Mouse (Mus musculus): ENCODE measurements at regions not wholly inside any gene's neighbourhood (a gene's known extent, or its start where the extent isn't known, plus 50 kb on each side); places are given as distances from the start of the nearest gene placed in this dataset.

DNA sequence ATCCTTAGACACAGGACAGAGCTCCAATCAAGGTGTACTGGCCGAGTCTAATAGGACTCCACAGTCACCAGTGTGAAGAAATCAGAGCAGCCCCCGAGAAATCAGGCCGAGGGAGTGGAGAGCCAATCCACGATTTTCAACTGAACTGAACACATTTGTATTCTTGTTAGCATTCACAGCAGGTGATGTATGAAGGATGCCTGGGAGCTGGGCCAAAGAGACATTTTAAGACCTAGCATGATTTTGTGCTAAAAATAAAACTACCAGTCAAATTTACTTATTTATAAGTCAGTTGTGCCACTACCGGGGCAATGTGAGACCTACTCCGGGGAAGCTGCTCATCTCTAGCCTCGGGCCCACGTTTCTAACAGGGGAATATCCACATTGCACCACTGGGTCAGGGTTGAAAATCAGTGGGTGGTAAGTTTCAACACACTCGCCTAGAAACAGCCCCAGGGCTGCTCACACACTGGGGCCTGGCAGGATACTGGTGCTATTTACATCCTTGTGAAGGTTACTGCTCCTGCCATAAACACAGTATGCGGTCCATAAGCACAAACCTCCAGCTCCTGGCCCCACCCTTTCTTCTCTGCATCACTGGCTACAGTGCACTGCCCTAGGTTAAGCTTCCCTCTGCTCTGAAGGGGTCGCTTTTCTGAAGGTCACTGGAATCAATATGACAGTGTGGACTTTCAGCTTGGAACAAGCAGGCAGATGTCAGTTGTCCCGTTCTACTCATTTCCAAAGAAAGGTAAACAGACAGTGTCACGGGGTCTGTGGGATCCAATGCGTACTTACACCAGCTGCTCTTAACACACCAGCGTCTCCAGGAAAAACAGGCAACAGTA is 82.0 kb upstream of the Zcchc2 start:
- no peaks in the 10 kb centered on the region for H3K36me3 ChIP-seq (ENCODE audit: control insufficient read depth, insufficient read depth)
- no peak overlapping the region for H3K9ac ChIP-seq (ENCODE audit: low read depth, low read length)
- WGBS: 44% methylated on average over 15 of the region's 15 CpGs
- H3K27me3 ChIP-seq (replicated peaks; ENCODE audit: control insufficient read depth, insufficient read depth, low read length): no peaks in the 10 kb centered on the region
- H3K4me2 ChIP-seq (replicated peaks; ENCODE audit: low read depth): no peak overlapping the region
- no peak overlapping the region for H3K4me3 ChIP-seq (ENCODE audit: low read depth, low read length)
- no peak for TF ChIP-seq CTCF (IDR thresholded peaks at IDR 0.05; ENCODE audit: low read depth)
- H3K4me1 ChIP-seq (replicated peaks; ENCODE audit: control insufficient read depth, insufficient read depth, low read length): no peaks in the 10 kb centered on the region
- H3K9me3 ChIP-seq (ENCODE audit: control insufficient read depth): 0 out of 2 replicates have a peak, but pooled peaks cover 4% of the 10 kb centered on the region
- H3K27ac ChIP-seq (ENCODE audit: low read depth, low read length): no peak overlapping the region
- peak; percentile 65 for ATAC-seq

DNA sequence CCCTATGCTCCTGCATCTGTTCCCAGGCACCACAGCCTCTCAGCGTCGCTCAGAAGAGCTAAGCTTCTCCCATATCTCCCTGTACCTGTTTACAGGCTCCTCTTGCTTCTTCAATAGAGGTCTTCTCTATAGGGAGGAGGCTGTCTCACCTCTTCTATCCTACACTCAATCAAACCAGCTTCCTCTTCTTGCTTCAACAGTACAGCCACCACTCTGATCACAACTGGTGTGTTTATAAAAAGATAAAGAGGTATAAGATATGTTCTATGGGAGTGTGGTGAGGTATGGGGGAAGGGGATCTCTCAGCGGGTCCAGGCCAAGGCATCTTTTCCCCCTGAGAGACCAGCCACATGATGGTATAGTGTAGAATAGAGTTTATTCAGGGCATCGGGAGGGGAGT is 81.1 kb upstream of the Zcchc2 start:
- no peak overlapping the region for H3K4me3 ChIP-seq (ENCODE audit: low read depth, low read length)
- 0 out of 2 replicates have a peak, but pooled peaks cover 4% of the 10 kb centered on the region for H3K9me3 ChIP-seq (ENCODE audit: control insufficient read depth)
- H3K4me1 ChIP-seq (replicated peaks; ENCODE audit: control insufficient read depth, insufficient read depth, low read length): no peaks in the 10 kb centered on the region
- no peak for TF ChIP-seq CTCF (IDR thresholded peaks at IDR 0.05; ENCODE audit: low read depth)
- ATAC-seq: no peak
- no peak overlapping the region for H3K27ac ChIP-seq (ENCODE audit: low read depth, low read length)
- H3K27me3 ChIP-seq (replicated peaks; ENCODE audit: control insufficient read depth, insufficient read depth, low read length): no peaks in the 10 kb centered on the region
- H3K9ac ChIP-seq (ENCODE audit: low read depth, low read length): no peak overlapping the region
- 73% methylated on average over 4 of the region's 4 CpGs for WGBS
- no peaks in the 10 kb centered on the region for H3K36me3 ChIP-seq (ENCODE audit: control insufficient read depth, insufficient read depth)
- no peak overlapping the region for H3K4me2 ChIP-seq (replicated peaks; ENCODE audit: low read depth)

GRCm38 (mm10) chr1:105911714-105912113 is 78.5 kb upstream of the Zcchc2 start:
- ATAC-seq: no peak
- WGBS: 48% methylated on average over 3 of the region's 3 CpGs

DNA sequence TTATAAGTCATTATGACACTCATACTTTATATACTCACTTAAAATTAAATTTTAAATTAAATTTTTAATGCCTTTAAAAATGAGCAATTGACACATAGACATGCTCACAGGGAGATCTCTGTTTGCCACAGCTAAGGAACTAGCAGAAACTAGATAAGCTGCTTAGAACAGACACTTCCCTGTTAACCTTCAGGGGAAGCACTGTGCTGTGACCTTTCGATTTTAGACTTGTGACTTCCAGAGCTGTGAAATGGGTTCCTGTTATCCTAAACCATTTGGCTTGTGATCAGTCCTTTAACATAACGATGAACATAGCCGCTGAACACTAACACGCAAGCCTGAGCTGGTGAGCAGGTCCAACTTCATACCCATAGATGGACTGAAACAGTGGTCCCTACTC is 68.4 kb upstream of the Zcchc2 start:
- H3K4me3 ChIP-seq (ENCODE audit: low read depth, low read length): no peak overlapping the region

More at GRCm38 (mm10) chr1:105911714-105912113, 78.5 kb upstream of the Zcchc2 start:
- no peak overlapping the region for H3K4me2 ChIP-seq (replicated peaks; ENCODE audit: low read depth)
- TF ChIP-seq CTCF (IDR thresholded peaks at IDR 0.05; ENCODE audit: low read depth): no peak
- no peaks in the 10 kb centered on the region for H3K36me3 ChIP-seq (ENCODE audit: control insufficient read depth, insufficient read depth)
- no peaks in the 10 kb centered on the region for H3K27me3 ChIP-seq (replicated peaks; ENCODE audit: control insufficient read depth, insufficient read depth, low read length)
- no peak overlapping the region for H3K27ac ChIP-seq (ENCODE audit: low read depth, low read length)
- no peak overlapping the region for H3K9ac ChIP-seq (ENCODE audit: low read depth, low read length)
- H3K4me3 ChIP-seq (ENCODE audit: low read depth, low read length): no peak overlapping the region
- no peaks in the 10 kb centered on the region for H3K9me3 ChIP-seq (ENCODE audit: control insufficient read depth)
- no peaks in the 10 kb centered on the region for H3K4me1 ChIP-seq (replicated peaks; ENCODE audit: control insufficient read depth, insufficient read depth, low read length)

DNA sequence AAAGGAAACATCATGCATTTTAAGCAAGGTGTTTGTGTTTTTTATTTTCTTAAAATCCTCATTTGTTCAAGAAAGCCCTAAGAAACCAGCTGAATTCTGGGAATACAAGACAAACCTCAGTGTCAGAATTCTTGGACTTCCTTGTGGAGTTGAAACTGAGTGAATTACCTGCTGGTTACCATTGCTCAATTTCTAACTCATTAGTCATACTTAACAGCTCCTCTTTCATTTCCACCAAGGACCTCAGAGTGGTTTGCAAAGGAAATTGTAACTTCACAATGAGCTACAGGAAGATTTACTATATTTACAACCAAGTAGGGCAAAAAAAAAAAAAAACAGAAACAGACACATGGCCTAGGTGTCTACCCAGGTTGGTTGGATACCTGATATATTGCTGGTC is 67.6 kb upstream of the Zcchc2 start:
- no peak overlapping the region for H3K4me2 ChIP-seq (replicated peaks; ENCODE audit: low read depth)
- TF ChIP-seq CTCF (IDR thresholded peaks at IDR 0.05; ENCODE audit: low read depth): no peak
- no peak overlapping the region for H3K27ac ChIP-seq (ENCODE audit: low read depth, low read length)
- no peak overlapping the region for H3K4me3 ChIP-seq (ENCODE audit: low read depth, low read length)
- H3K4me1 ChIP-seq (replicated peaks; ENCODE audit: control insufficient read depth, insufficient read depth, low read length): no peaks in the 10 kb centered on the region
- no peak for ATAC-seq
- no peaks in the 10 kb centered on the region for H3K27me3 ChIP-seq (replicated peaks; ENCODE audit: control insufficient read depth, insufficient read depth, low read length)
- no peaks in the 10 kb centered on the region for H3K9me3 ChIP-seq (ENCODE audit: control insufficient read depth)
- no peak overlapping the region for H3K9ac ChIP-seq (ENCODE audit: low read depth, low read length)
- no peaks in the 10 kb centered on the region for H3K36me3 ChIP-seq (ENCODE audit: control insufficient read depth, insufficient read depth)

More for the DNA sequence above, 68.4 kb upstream of the Zcchc2 start:
- WGBS: 83% methylated on average over 4 of the region's 4 CpGs
- no peak for TF ChIP-seq CTCF (IDR thresholded peaks at IDR 0.05; ENCODE audit: low read depth)
- Histone ChIP-seq H3K27me3 (replicated peaks; ENCODE audit: control insufficient read depth, insufficient read depth, low read length) (no peaks in the 10 kb centered on the region), H3K9ac (ENCODE audit: low read depth, low read length) (no peak overlapping the region), H3K27ac (ENCODE audit: low read depth, low read length) (no peak overlapping the region), H3K4me2 (replicated peaks; ENCODE audit: low read depth) (no peak overlapping the region), H3K36me3 (ENCODE audit: control insufficient read depth, insufficient read depth) (no peaks in the 10 kb centered on the region), H3K9me3 (ENCODE audit: control insufficient read depth) (no peaks in the 10 kb centered on the region), H3K4me1 (replicated peaks; ENCODE audit: control insufficient read depth, insufficient read depth, low read length) (no peaks in the 10 kb centered on the region)
- no peak for ATAC-seq

DNA sequence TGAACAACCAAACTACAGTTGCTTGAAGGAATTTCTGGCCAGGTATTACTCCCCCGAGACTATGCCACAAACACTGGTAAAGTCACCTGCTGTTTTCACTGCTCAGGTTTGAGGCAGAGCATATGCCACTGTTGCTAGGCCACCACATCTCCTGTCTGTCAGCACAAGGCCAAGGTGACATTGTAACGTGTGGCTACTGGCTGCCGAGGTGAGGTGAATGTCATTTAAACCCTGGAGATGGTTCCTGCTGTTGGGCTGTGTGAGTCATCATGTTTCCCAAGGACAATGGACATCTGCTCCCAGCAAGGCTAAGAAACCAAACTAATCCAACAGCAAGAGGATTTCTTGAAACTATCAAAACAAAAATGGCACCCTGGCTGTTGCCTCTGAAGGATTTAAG is 67.2 kb upstream of the Zcchc2 start:
- Histone ChIP-seq H3K36me3 (ENCODE audit: control insufficient read depth, insufficient read depth) (no peaks in the 10 kb centered on the region), H3K4me3 (ENCODE audit: low read depth, low read length) (no peak overlapping the region), H3K9me3 (ENCODE audit: control insufficient read depth) (no peaks in the 10 kb centered on the region), H3K9ac (ENCODE audit: low read depth, low read length) (no peak overlapping the region), H3K4me2 (replicated peaks; ENCODE audit: low read depth) (no peak overlapping the region), H3K4me1 (replicated peaks; ENCODE audit: control insufficient read depth, insufficient read depth, low read length) (no peaks in the 10 kb centered on the region), H3K27ac (ENCODE audit: low read depth, low read length) (no peak overlapping the region), H3K27me3 (replicated peaks; ENCODE audit: control insufficient read depth, insufficient read depth, low read length) (no peaks in the 10 kb centered on the region)
- no peak for ATAC-seq
- TF ChIP-seq CTCF (IDR thresholded peaks at IDR 0.05; ENCODE audit: low read depth): no peak
- 71% methylated on average over 3 of the region's 3 CpGs for WGBS

All from intestine, postnatal 0 days (tissue).